8 mouse cellular contexts compared by ENCODE assay signal in the genomic region with DNA sequence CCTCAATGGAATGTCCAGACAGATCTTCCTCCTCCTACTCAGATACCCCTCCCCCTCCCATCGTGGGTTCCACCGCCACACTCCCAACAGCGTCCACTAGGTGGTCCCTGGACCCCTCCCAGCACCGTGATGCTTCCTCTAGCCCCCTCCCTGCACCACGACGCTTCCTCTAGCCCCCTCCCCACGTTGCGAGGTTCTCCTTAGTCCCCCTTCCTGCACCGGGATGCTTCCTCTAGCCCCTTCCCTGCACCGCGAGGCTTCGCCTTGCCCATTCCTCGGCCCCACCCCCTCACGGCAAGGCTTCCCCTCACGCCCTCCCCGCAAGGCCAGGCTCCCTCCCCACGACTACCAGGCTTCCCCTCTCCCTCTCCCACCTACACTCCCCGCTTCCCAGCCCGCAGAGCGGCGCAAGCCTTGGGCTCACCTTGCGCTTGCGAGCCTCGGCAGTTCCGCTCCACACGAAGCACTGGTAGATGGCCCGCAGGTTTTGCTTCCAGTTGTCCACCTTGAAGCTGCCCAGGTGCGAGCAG. TPM values are rescaled to one million over a fixed set of nuclear protein-coding genes. Genes with fewer than 3 reads are reported as not detected.
A peak's percentile ranks its signal among the peaks of the same experiment; 100 is the strongest.
DNase-seq lines count a peak whose midpoint lies in the region; ATAC-seq and TF ChIP-seq lines count a peak whose summit lies in the region.

No protein-coding gene starts in this region.

- H3K4me1 ChIP-seq in heart, postnatal 0 days (ENCODE audit: control insufficient read depth, insufficient read depth), result peaks cover 11% of the 10 kb centered on the region; the same call in 1 of the 2 replicates

- ATAC-seq in heart, postnatal 0 days (ENCODE audit: insufficient read depth, low read depth), result peak; percentile 28

- peak; percentile 17 for TF ChIP-seq CTCF in C2C12 (IDR thresholded peaks at IDR 0.05; ENCODE audit: control insufficient read depth, insufficient read depth, insufficient read length)
- TF ChIP-seq CTCF in heart, postnatal 0 days (IDR thresholded peaks at IDR 0.05; ENCODE audit: low read depth), result peak; percentile 47

- H3K4me2 ChIP-seq in heart, postnatal 0 days (ENCODE audit: low read depth, low read length), result peak overlapping the region; percentile 88

- DNase-seq in MN1 (ENCODE audit: low spot score), result peak; percentile 68
- peak; percentile 82 for DNase-seq in embryo, embryonic 10 days (ENCODE audit: low spot score)
- DNase-seq in heart, postnatal 0 days (ENCODE audit: low spot score), result peak; percentile 68
- DNase-seq in layer of hippocampus, postnatal 10 days (ENCODE audit: low spot score in 2 of 2), result peak; percentile 78 to 81
- DNase-seq in lung, postnatal 25 days (ENCODE audit: low spot score), result peak; percentile 50
- DNase-seq in right cerebral cortex, postnatal 10 days (ENCODE audit: low spot score in 2 of 2), result peak; percentile 80
- DNase-seq in urinary bladder, adult 2 months (ENCODE audit: low spot score), result no peak

- H3K79me2 ChIP-seq in C2C12 (ENCODE audit: control insufficient read depth, insufficient read depth), result peaks cover 55% of the 10 kb centered on the region

- H3K9me3 ChIP-seq in heart, postnatal 0 days (replicated peaks; ENCODE audit: control insufficient read depth, low read length), result no peaks in the 10 kb centered on the region

- H3K79me3 ChIP-seq in C2C12 (ENCODE audit: low read depth), result peaks cover 52% of the 10 kb centered on the region

- no peaks in the 10 kb centered on the region for H3K27me3 ChIP-seq in C2C12 (ENCODE audit: control insufficient read depth, insufficient read depth, insufficient read length)
- no peaks in the 10 kb centered on the region for H3K27me3 ChIP-seq in heart, postnatal 0 days (ENCODE audit: control insufficient read depth, insufficient read depth, low read length)

- peak overlapping the region; percentile 84 for H3ac ChIP-seq in C2C12 (ENCODE audit: control insufficient read depth, insufficient read length, low read depth)

- peak overlapping the region; percentile 94 for H3K9ac ChIP-seq in heart, postnatal 0 days (replicated peaks; ENCODE audit: low read depth, low read length)

- under 1% methylated on average over 28 of the region's 28 CpGs for WGBS in heart, postnatal 0 days

- no peak for TF ChIP-seq EP300 in heart, postnatal 0 days (IDR thresholded peaks at IDR 0.05; ENCODE audit: low read depth)

- H3K27ac ChIP-seq in heart, postnatal 0 days (ENCODE audit: low read depth), result peak overlapping the region; percentile 96

- H3K36me3 ChIP-seq in C2C12 (ENCODE audit: control insufficient read depth, insufficient read depth), result peaks cover 4% of the 10 kb centered on the region
- H3K36me3 ChIP-seq in heart, postnatal 0 days (replicated peaks; ENCODE audit: control insufficient read depth, insufficient read depth, low read length), result no peaks in the 10 kb centered on the region

- peak overlapping the region; percentile 99 for H3K4me3 ChIP-seq in C2C12 (ENCODE audit: insufficient read depth, poor library complexity, severe bottlenecking)
- H3K4me3 ChIP-seq in heart, postnatal 0 days (ENCODE audit: low read depth, low read length), result peak overlapping the region; percentile 94

TF ChIP-seq in C2C12, 6 proteins besides CTCF, POLR2A, EP300 and RAD21:
- TF ChIP-seq MYOD1 (IDR thresholded peaks at IDR 0.05; ENCODE audit: control insufficient read depth, insufficient read length, low read depth) (no peak), MYOG (IDR thresholded peaks at IDR 0.05; ENCODE audit: control insufficient read depth, extremely low read depth, insufficient read length) (no peak), MAX (IDR thresholded peaks at IDR 0.05) (peak; percentile 16)

RNA-seq across cellular contexts. Expression of gene Usp22, which starts 0.5 kb away (rescaled TPM):
- polyA plus RNA-seq in C2C12 (2012; fragmentation: generic; extraction: Trizol), result 42.6 TPM
- total RNA-seq in heart, postnatal 0 days (2014; rRNA removed; ENCODE audit: low replicate concordance), result 95.8 and 97.9 TPM in 2 replicates
- 32.1 and 34.7 TPM in 2 replicates for polyA plus RNA-seq in heart, postnatal 0 days (2015; fragmentation: Nextera tagmentation; extraction: Ambion mirVana)
- 100 to 1,000 TPM; 453 to 469 TPM for total RNA-seq in layer of hippocampus, postnatal 10 days (2021)
- 51.9 and 53.3 TPM in 2 replicates for polyA plus RNA-seq in urinary bladder, adult 2 months (2012; rRNA removed)

RNA-seq across cellular contexts. Expression of gene Aldh3a1, which starts 33.0 kb away (rescaled TPM):
- 19.7 TPM for polyA plus RNA-seq in C2C12 (2012; fragmentation: generic; extraction: Trizol)
- total RNA-seq in heart, postnatal 0 days (2014; rRNA removed; ENCODE audit: low replicate concordance), result 0.19 TPM in 1 of 2 replicates, not detected in the other
- 0.42 and 0.56 TPM in 2 replicates for polyA plus RNA-seq in heart, postnatal 0 days (2015; fragmentation: Nextera tagmentation; extraction: Ambion mirVana)
- 1 to 10 TPM; 1.4 to 1.8 TPM for total RNA-seq in layer of hippocampus, postnatal 10 days (2021)
- polyA plus RNA-seq in urinary bladder, adult 2 months (2012; rRNA removed), result 145 and 173 TPM in 2 replicates

RNA-seq across cellular contexts. Expression of gene Tnfrsf13b, which starts 47.8 kb away (rescaled TPM):
- polyA plus RNA-seq in C2C12 (2012; fragmentation: generic; extraction: Trizol), result not detected
- total RNA-seq in heart, postnatal 0 days (2014; rRNA removed; ENCODE audit: low replicate concordance), result 0.08 and 3.9 TPM in 2 replicates
- 1.0 and 1.5 TPM in 2 replicates for polyA plus RNA-seq in heart, postnatal 0 days (2015; fragmentation: Nextera tagmentation; extraction: Ambion mirVana)
- total RNA-seq in layer of hippocampus, postnatal 10 days (2021), result 1 to 10 TPM; 1.4 to 2.5 TPM
- 3.5 and 4.3 TPM in 2 replicates for polyA plus RNA-seq in urinary bladder, adult 2 months (2012; rRNA removed)

Comparison
In these comparisons a context has a peak if more than half of its experiments do, and no peak if none do; other contexts are left out.
1. RNA of gene Aldh3a1, which starts 33.0 kb away (polyA plus RNA-seq): 145 to 173 TPM in urinary bladder, adult 2 months and 19.7 TPM in C2C12 (single experiment); 0.42 to 0.56 TPM in heart, postnatal 0 days; every median in the first group is over 10 times any median in the second.